Mouse (Mus musculus): ENCODE results near the gene Srsf1.
"Not testable (repeated sequence)": the region's sequence is repeated elsewhere in the genome, so short reads cannot be mapped to it uniquely, and the experiment has no call there.

Srsf1 gene

GRCm38 (mm10) chr11:88039066-88039465 lies 8.1 kb upstream of the Srsf1 start:
- DNase-seq (ENCODE audit: low spot score in 2 of 2), result no peak

GRCm38 (mm10) chr11:88044314-88044713 lies 2.9 kb upstream of the Srsf1 start:
- DNase-seq (ENCODE audit: low spot score in 2 of 2), result no peak

GRCm38 (mm10) chr11:88045159-88045558 lies 2.0 kb upstream of the Srsf1 start:
- DNase-seq (ENCODE audit: low spot score in 2 of 2), result not testable (repeated sequence)

DNA sequence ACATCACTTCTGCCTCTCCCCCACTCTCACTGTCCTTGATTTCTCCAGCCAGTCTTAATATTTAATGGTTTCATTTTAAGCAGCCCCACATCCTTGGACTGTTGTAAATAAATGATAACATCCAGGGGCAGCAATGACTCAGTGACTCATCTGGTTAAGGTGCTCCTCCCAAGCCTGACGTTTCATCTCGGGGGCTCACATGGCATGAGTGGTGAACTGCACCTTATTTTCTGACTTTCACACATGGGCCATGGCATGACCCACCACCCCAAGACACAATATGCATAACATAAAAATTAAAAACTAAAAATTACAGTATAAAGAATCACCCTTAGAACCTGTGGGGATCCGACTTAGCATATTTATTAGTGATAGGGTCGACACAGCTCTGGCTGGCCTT lies 1.3 kb upstream of the Srsf1 start:
- peak in 1 of 2 experiments; percentile 43 for DNase-seq (ENCODE audit: low spot score in 2 of 2)

DNA sequence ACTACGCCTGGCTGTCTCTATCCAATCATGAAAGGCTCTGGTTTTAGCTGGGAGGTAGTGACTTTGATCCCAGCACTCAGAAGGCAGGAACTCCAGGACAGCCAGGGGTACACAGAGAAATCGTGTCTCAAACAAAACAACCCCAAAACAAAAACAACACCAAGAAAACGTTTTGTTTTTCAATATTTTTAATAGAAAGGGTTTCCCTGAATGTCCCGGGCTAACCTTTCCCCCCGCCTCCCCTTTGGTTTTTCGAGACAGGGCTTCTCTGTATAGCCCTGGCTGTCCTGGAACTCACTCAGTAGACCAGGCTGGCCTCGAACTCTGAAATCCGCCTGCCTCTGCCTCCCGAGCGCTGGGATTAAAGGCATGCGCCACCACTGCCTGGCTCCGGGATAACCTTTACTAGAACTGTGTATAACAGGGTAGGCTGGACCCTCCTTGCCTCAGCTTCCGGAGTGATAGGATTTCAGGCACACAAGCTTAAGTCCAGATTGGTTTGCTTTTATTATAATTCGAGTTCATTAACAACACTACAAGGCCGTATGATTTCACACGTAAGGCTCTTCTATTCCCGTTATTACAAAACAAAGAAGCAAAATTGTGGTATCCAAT lies 743 bp upstream of the Srsf1 start:
- DNase-seq (ENCODE audit: low spot score in 2 of 2), result peak in 1 of 2 experiments; percentile 32

DNA sequence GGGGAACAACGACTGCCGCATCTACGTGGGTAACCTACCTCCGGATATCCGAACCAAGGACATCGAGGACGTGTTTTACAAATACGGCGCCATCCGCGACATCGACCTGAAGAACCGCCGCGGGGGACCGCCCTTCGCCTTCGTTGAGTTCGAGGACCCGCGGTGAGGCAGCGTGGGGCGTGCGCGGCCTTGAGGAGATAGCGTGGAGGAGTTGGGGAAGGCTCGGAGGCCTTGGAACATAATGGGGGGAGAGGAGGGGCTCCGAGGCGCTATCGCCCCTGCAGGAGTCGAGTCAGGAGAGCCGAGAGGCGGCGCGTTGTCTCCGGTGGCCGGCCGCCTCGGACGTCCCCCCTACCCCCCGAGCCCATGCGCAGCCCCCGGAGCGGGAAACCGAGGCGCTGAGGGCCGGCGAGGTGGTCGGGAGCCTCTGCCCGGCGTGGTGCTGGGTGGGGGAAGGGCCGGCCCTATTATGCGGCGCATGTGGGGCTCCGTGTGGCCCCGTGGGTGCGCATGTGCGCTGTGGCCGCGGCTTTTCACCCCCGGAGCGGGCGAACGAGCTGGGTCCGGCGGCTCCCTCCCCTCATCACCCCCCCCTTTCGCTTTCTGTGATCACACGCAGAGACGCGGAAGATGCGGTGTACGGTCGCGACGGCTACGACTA lies 828 bp downstream of the Srsf1 start:
- peak; percentile 69 to 71 for DNase-seq (ENCODE audit: low spot score in 2 of 2)

DNA sequence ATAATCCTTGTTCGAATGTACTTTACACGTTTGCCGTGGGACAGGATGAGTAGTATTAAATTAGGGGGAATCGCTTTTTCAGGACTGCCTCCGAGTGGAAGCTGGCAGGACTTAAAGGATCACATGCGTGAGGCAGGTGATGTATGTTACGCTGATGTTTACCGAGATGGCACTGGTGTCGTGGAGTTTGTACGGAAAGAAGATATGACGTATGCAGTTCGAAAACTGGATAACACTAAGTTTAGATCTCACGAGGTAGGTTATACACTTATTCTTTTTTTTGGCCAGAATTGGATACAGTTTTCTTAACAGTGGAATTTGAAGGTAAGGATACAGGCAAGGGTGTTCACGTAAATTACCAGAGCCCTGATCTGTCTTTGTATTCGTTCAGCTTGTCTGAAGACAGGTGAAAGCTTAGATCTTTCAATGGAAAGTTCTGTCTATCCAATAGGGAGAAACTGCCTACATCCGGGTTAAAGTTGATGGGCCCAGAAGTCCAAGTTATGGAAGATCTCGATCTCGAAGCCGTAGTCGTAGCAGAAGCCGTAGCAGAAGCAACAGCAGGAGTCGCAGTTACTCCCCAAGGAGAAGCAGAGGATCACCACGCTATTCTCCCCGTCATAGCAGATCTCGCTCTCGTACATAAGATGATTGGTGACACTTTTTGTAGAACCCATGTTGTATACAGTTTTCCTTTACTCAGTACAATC lies 1.9 kb downstream of the Srsf1 start:
- DNase-seq (ENCODE audit: low spot score in 2 of 2), result peak in 1 of 2 experiments; percentile 13

DNA sequence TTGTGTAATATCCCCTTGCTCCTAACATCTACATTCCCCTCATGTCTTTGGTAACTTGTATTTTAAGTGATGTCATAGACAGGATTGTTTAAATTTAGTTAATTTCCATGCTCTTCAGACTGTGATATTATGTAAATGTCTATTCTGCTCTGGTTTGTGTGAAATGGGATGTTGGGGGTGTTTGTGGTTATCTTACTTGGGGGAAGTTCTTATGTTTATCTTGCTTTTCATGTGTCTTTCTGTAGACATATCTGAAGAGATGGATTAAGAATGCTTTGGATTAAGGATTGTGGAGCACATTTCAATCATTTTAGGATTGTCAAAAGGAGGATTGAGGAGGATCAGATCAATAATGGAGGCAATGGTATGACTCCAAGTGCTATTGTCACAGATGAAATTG lies 2.6 kb downstream of the Srsf1 start:
- DNase-seq (ENCODE audit: low spot score in 2 of 2), result peak in 1 of 2 experiments; percentile 13

GRCm38 (mm10) chr11:88052638-88053037 lies 5.5 kb downstream of the Srsf1 start:
- no peak for DNase-seq (ENCODE audit: low spot score in 2 of 2)

GRCm38 (mm10) chr11:88053821-88054220 lies 6.6 kb downstream of the Srsf1 start:
- DNase-seq (ENCODE audit: low spot score in 2 of 2), result no peak

- DNase-seq (ENCODE audit: low spot score in 2 of 2), result peak; percentile 25 to 52
These were observed 7.4 kb downstream of the Srsf1 start for GRCm38 (mm10) chr11:88054589-88054988.

DNA sequence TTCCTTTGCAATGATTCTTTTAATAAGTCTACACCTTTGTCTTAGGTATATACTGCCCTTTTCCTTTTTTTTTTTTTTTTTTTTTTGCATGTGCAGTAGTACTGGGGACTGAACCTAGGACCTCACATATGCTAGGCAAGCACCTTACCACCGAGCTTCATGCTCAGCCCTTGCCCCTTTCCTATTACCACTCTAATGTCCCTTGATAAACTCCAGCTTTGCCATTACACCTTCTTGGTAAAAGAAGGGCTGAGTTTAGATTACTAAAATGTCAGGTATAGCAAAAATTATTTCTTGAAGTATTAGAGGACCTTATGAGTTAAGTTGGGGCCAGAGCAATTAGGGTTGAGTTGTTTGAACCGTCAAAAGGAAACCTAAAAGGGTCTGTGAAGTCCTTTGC lies 8.6 kb downstream of the Srsf1 start:
- no peak for DNase-seq (ENCODE audit: low spot score in 2 of 2)

GRCm38 (mm10) chr11:88057788-88058187 lies 10.6 kb downstream of the Srsf1 start:
- DNase-seq (ENCODE audit: low spot score in 2 of 2), result no peak

DNA sequence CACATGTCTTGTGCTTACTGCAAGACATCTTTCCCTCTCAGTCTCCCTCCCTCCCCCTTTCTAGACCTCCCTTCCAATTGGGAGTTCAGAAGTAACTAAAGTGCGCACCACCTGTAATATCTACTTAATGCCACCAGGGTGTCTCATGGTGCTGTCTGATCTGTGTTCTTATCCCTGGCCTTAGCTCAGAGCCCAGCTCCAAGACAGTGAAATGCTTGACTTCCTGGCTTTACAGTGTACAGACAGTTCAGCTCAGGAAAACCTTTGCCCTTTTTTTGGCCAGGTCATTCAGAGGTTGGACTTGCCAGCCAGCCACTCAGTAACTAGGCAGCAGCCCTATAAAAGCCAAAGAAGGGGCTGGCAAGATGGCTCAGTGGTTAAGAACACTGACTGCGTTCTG lies 12.0 kb downstream of the Srsf1 start:
- DNase-seq (ENCODE audit: low spot score in 2 of 2), result peak in 1 of 2 experiments; percentile 11

DNA sequence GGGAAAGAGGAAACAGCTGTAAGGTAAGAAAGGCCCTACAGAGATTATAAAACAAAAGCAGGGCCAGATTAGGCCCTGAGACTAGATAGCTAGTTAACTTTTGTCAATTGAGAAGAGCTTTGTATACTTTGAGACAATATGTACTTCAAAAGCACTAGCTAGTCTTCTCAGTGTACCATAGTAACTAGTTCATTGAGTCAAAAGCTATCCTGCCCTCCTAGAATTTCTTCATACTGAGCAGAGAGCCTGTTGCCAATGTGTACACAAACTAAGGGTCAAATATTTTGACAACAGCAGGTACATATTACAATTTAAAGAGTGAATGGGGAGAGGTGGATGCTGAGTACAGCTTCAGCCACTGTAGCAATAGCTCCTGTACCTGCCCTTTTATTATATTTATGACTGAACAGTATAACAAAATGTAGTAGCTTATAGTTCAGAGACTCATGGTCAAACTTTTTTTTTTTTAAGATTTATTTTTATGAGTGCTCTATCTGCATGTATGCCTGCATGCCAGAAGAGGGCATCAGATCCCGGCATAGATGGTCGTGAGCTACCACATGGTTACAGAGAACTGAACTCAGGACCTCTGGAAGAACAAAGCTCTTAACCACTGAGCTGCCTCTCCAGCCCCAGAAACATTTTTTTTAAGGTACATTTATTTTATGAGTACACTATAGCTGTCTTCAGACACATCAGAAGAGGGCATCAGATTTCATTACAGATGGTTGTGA lies 14.9 kb downstream of the Srsf1 start:
- peak in 1 of 2 experiments; percentile 39 for DNase-seq (ENCODE audit: low spot score in 2 of 2)

DNA sequence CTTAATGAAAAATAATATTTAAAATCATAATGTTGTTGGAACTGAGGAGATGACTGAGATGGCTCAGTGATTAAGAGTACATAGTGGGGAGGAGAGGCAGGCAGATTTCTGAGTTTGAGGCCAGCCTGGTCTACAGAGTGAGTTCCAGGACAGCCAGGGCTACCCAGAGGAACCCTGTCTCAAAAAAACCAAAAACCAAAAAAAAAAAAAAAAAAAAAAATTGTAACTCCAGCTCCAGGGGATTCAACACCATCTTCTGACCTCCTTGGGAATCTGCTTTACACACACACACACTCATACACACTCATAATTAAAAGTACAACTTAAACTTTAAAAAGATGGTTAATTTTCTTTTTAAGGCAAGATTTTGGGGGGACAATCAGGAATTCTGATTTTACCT lies 18.6 kb downstream of the Srsf1 start:
- no peak for DNase-seq (ENCODE audit: low spot score in 2 of 2)

- DNase-seq (ENCODE audit: low spot score in 2 of 2), result no peak
These were observed 20.0 kb downstream of the Srsf1 start for GRCm38 (mm10) chr11:88067191-88067585.

DNA sequence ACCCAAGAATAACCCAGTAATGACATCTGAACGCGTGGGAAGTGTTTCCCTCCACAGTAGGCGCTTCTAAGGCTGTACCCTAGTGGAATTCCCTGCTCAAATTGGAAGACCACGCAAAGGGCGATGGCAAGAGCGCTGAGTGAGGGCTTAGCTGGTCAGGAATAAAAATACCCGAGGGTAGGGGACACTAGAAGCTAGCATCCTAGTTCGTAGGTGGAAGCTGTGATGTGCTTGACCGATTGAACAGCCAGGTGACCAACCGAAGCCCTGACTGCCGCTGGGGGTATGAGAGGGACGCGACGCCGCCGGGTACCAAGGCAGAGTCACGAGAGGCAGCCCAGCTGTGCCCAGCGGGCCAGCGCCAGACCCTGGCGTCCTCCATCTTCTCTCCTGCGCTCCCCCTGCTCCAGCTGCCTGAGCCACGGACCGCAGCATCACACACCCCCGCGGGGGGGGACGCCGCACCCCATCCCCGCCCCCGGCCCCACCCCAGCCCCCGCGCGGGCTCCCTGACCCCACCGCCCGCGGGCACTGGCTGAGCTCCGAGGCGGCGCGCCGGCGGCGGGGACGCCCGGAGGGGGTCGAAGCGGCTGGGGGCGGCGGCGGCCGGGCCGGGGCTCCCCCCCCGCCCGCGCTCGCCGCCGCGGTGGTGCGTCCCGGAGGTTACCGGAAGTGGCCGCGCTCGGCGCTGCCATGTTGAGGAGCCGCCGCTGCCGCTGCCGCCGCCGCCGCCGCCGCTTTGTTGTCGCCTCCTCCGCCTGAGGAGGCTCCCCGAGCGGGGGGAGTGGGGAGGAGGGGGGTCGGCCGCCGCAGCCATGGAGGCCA lies 20.6 kb downstream of the Srsf1 start, which contains the start of gene Vezf1:
Gene Vezf1 (plus strand): TSS at position 694 of the 825 bp plus-strand sequence.
- peak; percentile 71 to 73 for DNase-seq (ENCODE audit: low spot score in 2 of 2)

DNA sequence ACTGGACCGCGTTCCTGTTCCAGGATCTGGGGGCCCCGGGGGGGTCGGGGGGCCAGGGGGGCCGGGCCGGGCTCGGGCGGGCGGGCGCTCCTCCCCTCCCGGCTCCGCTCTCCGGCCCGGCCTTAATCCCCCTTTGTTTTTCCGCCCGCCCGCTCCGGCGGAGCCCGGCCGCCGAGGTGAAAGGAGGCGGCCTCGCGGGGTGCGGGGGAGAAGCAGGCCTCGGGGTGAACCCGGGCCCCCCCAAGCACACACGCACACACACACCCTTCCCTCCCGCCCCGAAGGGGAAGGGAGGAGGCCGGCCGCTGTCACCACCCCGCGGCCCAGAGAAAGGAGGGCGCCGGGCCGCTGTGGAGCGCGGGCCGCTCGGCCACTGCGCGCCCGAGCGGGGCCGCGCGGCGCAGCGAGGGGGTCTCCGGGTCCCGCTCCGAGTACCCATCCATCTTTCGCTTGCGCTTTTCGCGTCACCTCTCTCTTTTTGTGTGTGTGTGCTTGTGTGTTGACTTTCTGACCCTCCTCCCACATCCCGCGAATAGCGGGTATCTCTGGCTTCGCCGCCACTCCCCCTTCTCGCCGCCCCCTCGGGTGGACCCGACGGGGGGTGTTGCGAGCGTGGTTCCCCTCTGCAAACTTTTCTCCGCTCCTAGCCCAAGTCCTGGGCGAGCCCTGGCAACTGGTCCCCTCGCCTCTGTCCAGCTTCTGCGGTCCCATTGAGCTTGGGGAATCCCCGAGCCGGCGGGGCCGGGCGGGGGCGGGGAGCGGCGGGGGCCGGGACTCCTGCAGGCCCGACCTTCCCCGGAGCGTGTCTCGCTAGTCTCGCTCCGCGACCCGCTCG lies 21.5 kb downstream of the Srsf1 start:
- DNase-seq (ENCODE audit: low spot score in 2 of 2), result peak; percentile 71 to 73

GRCm38 (mm10) chr11:88069246-88069570 lies 22.0 kb downstream of the Srsf1 start:
- DNase-seq (ENCODE audit: low spot score in 2 of 2), result no peak

Measured in spleen, postnatal 36 days (tissue).